Mouse (Mus musculus) brain, adult 2 months (tissue): Measurements from ENCODE around the gene Map4k2.
"Not testable (repeated sequence)": the region's sequence is repeated elsewhere in the genome, so short reads cannot be mapped to it uniquely, and the experiment has no call there.

Source experiments
- DNase-seq: peaks from one replicate; pipeline ENCODE4 v3.0.0; 2011; ENCODE audit warnings: low read depth, low spot score

The Map4k2 gene

GRCm38 (mm10) chr19:6340524-6341452 lies at the start of gene Map4k2:
Map4k2 (plus strand) TSS chr19:6341135.
- peak; percentile 88 for DNase-seq

GRCm38 (mm10) chr19:6292262-6292661 lies 48.7 kb upstream of the Map4k2 start:
- DNase-seq = no peak

DNA sequence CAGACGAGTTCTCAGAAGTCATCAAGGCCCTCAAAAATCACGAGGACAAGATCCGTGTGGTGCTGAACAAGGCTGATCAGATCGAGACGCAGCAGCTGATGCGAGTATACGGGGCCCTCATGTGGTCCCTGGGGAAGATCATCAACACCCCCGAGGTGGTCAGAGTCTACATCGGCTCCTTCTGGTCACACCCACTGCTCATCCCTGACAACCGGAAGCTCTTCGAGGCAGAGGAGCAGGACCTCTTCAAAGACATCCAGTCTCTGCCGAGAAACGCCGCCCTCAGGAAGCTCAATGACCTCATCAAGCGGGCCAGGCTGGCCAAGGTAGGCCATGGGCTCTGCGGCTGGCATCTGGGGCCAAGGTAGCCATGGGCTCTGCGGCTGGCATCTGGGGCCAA lies 46.6 kb upstream of the Map4k2 start:
- DNase-seq = no peak

DNA sequence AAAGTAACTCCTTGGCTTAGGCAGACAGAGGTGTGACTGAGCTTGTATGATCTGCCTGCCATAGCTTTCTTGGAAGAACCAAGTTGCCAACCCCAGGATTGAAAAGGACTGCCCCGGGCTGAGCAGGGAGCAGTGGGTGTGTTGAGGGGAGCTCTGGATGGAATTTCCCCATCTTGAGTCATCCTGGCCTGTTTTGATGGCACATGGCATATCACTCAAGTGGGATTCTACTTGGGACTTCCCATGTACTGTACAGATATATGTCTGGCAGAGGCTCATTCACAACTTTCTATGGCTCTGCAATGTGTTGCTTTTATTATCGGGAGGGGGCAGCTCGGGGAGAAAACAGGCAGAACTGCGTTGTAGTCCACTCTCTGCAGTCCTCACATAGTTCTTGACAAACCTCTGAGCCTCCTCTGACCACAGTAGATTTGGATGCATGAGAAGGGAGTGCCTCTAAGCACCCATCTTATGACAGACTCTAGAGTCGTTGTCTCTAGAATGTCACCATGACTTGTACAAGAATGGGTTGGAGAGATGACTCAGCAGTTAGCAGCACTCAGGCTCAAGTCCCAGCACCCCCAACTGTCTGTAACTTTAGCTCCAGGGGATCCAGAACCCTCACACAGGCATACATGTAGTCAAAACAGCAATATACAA lies 44.3 kb upstream of the Map4k2 start:
- no peak for DNase-seq

DNA sequence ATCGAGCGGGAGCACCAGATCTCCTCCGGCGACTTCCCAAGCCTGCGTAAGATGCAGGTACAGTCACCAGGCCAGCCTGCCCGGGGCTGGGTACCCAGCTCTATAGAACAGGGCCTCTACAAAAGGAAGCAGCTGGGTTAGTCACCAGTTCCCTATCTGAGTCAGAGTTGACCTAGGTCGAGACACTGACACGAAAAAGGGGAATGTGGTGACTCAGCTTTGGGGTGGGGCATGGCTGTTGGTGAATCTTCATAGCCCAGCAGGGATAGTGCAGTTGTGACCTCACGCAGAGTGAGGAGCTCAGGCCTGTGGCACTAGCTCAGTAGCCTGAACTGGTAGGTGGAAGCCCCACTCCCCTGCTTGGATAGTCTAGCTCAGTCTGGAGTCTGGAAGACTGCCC lies 43.3 kb upstream of the Map4k2 start:
- DNase-seq = peak; percentile 62

DNA sequence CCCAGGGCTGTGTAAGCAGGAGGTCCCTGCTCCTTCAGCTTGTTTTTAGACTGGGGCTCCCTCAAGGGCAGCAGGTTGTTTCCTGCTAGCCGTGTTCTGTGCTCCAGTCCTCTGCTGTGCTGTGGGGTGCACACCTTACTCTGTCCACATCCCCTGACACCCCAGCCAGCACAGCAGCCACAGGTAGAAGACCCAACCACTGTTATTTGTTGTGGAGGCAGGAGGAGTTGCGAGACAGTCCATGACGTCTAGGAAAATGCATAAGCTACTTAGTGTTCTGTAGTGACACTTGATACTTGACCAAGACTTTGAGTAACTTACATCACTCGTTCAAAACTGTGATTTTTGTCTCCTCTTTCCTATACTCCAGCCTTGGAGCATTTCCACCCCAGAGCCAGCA lies 41.9 kb upstream of the Map4k2 start:
- DNase-seq = no peak

GRCm38 (mm10) chr19:6299450-6300267 lies 41.3 kb upstream of the Map4k2 start:
- no peak for DNase-seq

- DNase-seq = no peak
Measured at GRCm38 (mm10) chr19:6300402-6300841, 40.5 kb upstream of the Map4k2 start.

- DNase-seq = peak; percentile 59
Measured at GRCm38 (mm10) chr19:6302114-6302513, 38.8 kb upstream of the Map4k2 start.

- peak; percentile 97 for DNase-seq
Measured at GRCm38 (mm10) chr19:6302522-6302921, 38.4 kb upstream of the Map4k2 start.

GRCm38 (mm10) chr19:6303831-6304230 lies 37.1 kb upstream of the Map4k2 start:
- DNase-seq = peak; percentile 63

DNA sequence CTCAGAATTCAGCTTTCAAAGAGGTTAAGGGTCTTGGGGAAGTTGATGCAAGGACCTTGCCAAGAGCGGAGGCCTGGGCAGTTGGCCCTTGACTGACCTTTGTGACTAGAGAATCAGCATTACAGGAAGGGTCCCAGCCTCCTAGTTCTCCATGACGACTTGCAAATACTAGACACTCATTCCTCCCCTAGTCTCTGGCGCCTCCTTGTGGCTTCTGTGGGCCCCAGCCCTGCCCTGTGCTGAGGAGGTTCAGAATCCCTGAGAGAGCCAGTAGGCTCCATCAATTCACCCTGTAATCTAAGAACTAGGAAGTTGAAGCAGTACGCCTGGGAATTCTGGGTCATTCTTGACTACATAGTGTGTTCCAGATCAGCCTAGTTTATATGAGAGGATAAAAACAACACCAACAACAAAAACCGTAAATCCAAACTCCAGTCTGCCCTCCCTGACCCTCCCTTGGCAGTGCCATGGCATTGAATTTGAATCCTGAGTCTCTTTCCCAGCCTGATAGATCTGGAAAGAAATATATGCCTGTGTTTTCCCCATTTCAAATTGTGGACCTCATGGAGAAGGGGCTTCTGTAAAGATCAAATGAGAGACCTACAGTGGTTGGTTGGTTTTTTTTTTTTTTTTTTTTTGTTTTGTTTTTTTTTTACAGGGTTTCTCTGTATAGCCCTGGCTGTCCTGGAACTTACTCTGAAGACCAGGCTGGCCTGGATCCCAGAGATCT lies 36.0 kb upstream of the Map4k2 start:
- peak; percentile 95 for DNase-seq

DNA sequence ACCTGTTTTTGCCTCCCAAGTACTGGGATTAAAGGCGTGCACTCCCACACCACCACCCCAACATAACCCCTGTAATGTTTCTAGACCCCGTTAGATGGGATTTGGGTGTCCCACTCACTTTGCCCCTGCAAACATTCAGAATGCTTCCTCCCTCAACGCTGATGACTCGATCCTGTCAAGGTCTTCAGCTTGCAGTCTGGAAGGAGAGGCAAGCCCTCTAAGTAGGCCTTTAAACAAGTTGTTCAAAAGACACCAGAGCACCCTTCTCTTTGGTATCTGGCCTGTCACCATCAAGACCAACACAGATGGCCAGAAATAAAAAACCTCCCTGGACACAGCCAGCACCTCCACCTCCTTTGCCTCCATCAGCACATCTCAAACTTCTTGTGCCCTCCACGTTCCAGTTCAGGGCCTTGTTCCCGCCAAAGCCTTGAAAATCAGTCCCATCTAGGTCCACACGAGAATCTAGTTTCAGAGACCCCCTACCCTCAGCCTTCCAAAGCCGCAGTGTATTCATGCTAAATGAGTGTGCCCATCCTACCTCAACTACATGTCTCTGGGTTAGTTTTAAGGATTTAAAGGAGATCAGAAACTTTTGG lies 35.3 kb upstream of the Map4k2 start:
- DNase-seq = no peak

DNA sequence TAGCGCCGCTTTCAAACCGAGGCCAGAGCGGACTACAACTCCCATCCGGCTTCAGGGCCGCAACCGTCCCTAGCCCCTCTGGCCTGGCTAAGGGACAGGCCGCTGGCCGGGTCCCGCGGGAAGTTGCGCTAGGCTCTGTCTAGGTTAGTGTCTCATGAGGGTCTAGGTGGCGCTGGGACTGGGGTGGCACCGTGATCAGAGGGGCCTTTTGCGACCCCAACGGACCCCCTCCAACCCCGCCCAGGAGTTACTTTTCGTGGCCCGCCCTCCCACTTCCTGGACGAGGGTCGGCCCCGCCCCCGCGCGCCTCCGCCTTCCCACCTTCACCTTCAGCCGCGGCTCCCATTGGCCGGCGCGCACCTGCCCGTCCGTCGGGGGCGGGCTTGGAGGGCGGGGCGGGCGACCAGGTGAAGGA lies 34.8 kb upstream of the Map4k2 start, which contains the start of gene Cdc42bpg:
Gene Cdc42bpg (plus strand): TSS at position 320 of the 415 bp plus-strand sequence.
- DNase-seq = peak; percentile 82

- DNase-seq = peak; percentile 62
Measured at GRCm38 (mm10) chr19:6306586-6306985, 34.3 kb upstream of the Map4k2 start.

GRCm38 (mm10) chr19:6307733-6308531 lies 33.0 kb upstream of the Map4k2 start:
- DNase-seq = no peak

DNA sequence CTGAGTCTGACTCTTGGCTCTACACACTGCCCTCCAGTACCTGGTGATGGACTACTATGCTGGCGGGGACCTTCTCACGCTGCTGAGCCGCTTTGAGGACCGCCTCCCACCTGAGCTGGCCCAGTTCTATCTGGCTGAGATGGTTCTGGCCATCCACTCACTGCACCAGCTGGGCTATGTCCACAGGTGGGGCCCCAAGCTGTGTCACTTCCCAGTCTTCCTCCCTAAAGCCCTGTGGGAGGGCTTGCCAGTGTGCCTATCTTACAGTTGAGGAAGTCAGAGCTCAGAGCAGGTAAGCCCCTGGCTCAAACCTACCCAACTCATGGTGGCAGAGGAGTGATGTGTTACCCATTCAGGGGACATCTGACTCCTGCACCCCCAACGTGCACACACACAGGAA lies 30.8 kb upstream of the Map4k2 start:
- DNase-seq = no peak

GRCm38 (mm10) chr19:6311783-6312182 lies 29.2 kb upstream of the Map4k2 start:
- DNase-seq = not testable (repeated sequence)

DNA sequence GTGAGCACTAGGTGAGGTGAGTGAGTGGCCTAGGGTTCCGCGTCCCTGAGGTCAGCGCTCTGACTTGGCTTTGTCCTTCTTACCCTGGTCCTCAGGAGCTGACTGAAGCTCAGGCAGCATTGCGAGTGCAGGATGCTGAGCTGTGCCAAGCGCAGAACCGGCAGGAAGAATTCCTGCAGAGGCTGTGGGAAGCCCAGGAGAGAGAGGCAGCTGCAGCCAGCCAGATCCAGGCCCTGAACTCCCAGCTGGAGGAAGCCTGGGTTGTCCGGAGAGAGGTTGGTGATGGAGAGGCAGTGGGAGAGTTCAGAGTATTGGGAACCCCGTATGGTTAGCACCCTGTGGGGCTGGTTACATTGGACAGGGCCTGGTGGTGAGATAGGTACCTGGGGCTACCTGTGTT lies 27.1 kb upstream of the Map4k2 start:
- DNase-seq = no peak

DNA sequence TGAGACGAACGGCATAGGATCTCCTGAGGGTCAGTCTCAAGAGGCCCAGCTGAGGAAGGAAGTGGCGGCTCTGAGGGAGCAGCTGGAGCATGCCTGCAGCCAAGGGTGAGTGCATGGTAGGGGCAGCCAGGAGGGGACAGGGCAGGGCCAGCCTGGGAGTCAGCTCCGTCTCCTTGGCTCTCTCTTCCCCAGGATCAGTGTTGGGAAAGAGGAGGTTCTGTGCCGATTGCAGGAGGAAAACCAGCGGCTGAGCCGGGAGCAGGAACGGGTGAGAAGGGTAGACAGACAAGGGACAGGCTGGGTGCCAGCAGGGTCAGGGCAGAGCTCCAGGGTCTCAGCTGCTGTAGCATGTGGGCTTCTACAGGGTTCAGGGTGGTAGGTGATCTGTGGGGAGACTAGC lies 26.4 kb upstream of the Map4k2 start:
- DNase-seq = no peak
